Mouse (Mus musculus) MEL (cell line): ENCODE results near the gene Gtf2a1l. TPM values are rescaled to one million over a fixed set of nuclear protein-coding genes. Genes with fewer than 3 reads are reported as not detected.

Source experiments
- DNase-seq: peaks from one replicate; pipeline ENCODE4 v3.0.0; 2011; ENCODE audit warnings: low read depth, low spot score
- H3K27ac ChIP-seq: 2 replicates; pipeline ENCODE4 v1.5.1; 2012; ENCODE audit warnings: low read depth, mild to moderate bottlenecking, control low read depth, low read length, moderate library complexity; ENCODE audit not compliant: control insufficient read depth
- H3K27me3 ChIP-seq, 2 experiments: fragments of 150-350 bp in 1 of 2; sonication (generic) in 1 of 2; 2 replicates each; pipeline ENCODE4 v1.6.1; 2012; ENCODE audit warnings: low read length in 2 of 2, mild to moderate bottlenecking in 2 of 2, improper control_type of control experiment in 1 of 2, moderate library complexity in 1 of 2; ENCODE audit not compliant: insufficient read depth in 2 of 2, control insufficient read depth in 1 of 2
- H3K36me3 ChIP-seq, 2 experiments: 2 replicates each; pipeline ENCODE4 v1.6.1; 2012 to 2014; ENCODE audit warnings: low read length in 2 of 2, improper control_type of control experiment in 1 of 2, inconsistent platforms in 1 of 2, mild to moderate bottlenecking in 1 of 2; ENCODE audit not compliant: insufficient read depth in 2 of 2, control insufficient read depth in 1 of 2
- H3K4me1 ChIP-seq, 2 experiments: fragments of 150-350 bp in 1 of 2; sonication (generic) in 1 of 2; 2 replicates each; pipeline ENCODE4 v1.6.1; 2012; ENCODE audit warnings: low read length in 2 of 2, improper control_type of control experiment in 1 of 2, mild to moderate bottlenecking in 1 of 2; ENCODE audit not compliant: insufficient read depth in 2 of 2, control insufficient read depth in 1 of 2
- H3K4me3 ChIP-seq, 2 experiments: fragments of 150-350 bp in 1 of 2; sonication (generic) in 1 of 2; 2 replicates each; pipeline ENCODE4 v1.5.1; 2012; ENCODE audit warnings: low read depth in 2 of 2, low read length in 2 of 2, mild to moderate bottlenecking in 2 of 2, moderate library complexity in 2 of 2, control low read depth in 1 of 2, improper control_type of control experiment in 1 of 2; ENCODE audit not compliant: control insufficient read depth in 1 of 2, insufficient read depth in 1 of 2
- H3K79me2 ChIP-seq: 2 replicates; pipeline ENCODE4 v1.6.1; 2012; ENCODE audit warnings: mild to moderate bottlenecking, low read length, moderate library complexity; ENCODE audit not compliant: control insufficient read depth, poor library complexity, insufficient read depth
- H3K9ac ChIP-seq: 2 replicates; pipeline ENCODE4 v1.6.1; 2012; ENCODE audit warnings: low read depth, mild to moderate bottlenecking, control low read depth, low read length, moderate library complexity; ENCODE audit not compliant: control insufficient read depth, poor library complexity, severe bottlenecking
- H3K9me3 ChIP-seq: fragments of 150-350 bp; sonication (generic); replicated peaks from 2 replicates; pipeline ENCODE4 v1.6.1; 2012; ENCODE audit warnings: mild to moderate bottlenecking, low read length, improper control_type of control experiment, moderate library complexity; ENCODE audit not compliant: insufficient read depth
- ELF1 ChIP-seq: IDR thresholded peaks from 2 replicates; pipeline ENCODE4 v1.6.1; 2014; ENCODE audit warnings: low read depth, mild to moderate bottlenecking, inconsistent platforms, low read length, improper control_type of control experiment, moderate library complexity
- ETS1 ChIP-seq: IDR thresholded peaks from 2 replicates; pipeline ENCODE4 v1.6.1; 2012; ENCODE audit warnings: low read depth, mild to moderate bottlenecking, inconsistent platforms, low read length, improper control_type of control experiment, moderate library complexity
- GATA1 ChIP-seq: IDR thresholded peaks from 2 replicates; pipeline ENCODE4 v1.6.1; 2011; ENCODE audit warnings: low read depth, low read length, improper control_type of control experiment
- HCFC1 ChIP-seq: IDR thresholded peaks from 2 replicates; pipeline ENCODE4 v1.6.1; 2012; ENCODE audit warnings: low read depth, mild to moderate bottlenecking, inconsistent platforms, low read length, improper control_type of control experiment, moderate library complexity
- MAFK ChIP-seq: IDR thresholded peaks from 2 replicates; pipeline ENCODE4 v1.6.1; 2011; ENCODE audit warnings: low read depth, mild to moderate bottlenecking, low read length, improper control_type of control experiment, borderline replicate concordance
- MAZ ChIP-seq: IDR thresholded peaks from 2 replicates; pipeline ENCODE4 v1.6.1; 2012; ENCODE audit warnings: low read depth, mild to moderate bottlenecking, inconsistent platforms, low read length, improper control_type of control experiment
- MXI1 ChIP-seq: IDR thresholded peaks from 2 replicates; pipeline ENCODE4 v1.6.1; 2011; ENCODE audit warnings: mild to moderate bottlenecking, low read depth, low read length, improper control_type of control experiment
- MYB ChIP-seq: IDR thresholded peaks from 2 replicates; pipeline ENCODE4 v1.6.1; 2011; ENCODE audit warnings: mild to moderate bottlenecking, low read depth, low read length, improper control_type of control experiment
- NRF1 ChIP-seq: IDR thresholded peaks from 2 replicates; pipeline ENCODE4 v1.6.1; 2014; ENCODE audit warnings: low read depth, mild to moderate bottlenecking, inconsistent platforms, low read length, improper control_type of control experiment, moderate library complexity; ENCODE audit not compliant: poor library complexity, insufficient read depth, severe bottlenecking
- POLR2AphosphoS2 ChIP-seq: IDR thresholded peaks from 2 replicates; pipeline ENCODE4 v1.6.1; 2011; ENCODE audit warnings: low read length, improper control_type of control experiment
- POLR2AphosphoS5 ChIP-seq: IDR thresholded peaks from 2 replicates; pipeline ENCODE4 v1.6.1; 2012; ENCODE audit warnings: low read depth, borderline replicate concordance, mild to moderate bottlenecking, inconsistent platforms, low read length, moderate library complexity, mixed read lengths
- TAL1 ChIP-seq: IDR thresholded peaks from 2 replicates; pipeline ENCODE4 v1.6.1; 2012; ENCODE audit warnings: mild to moderate bottlenecking, inconsistent platforms, low read length, moderate library complexity, mixed read lengths
- TBP ChIP-seq: IDR thresholded peaks from 2 replicates; pipeline ENCODE4 v1.8.0; 2011; ENCODE audit warnings: low read depth, low read length, improper control_type of control experiment
- USF1 ChIP-seq: IDR thresholded peaks from 2 replicates; pipeline ENCODE4 v1.6.1; 2014; ENCODE audit warnings: low read depth, mild to moderate bottlenecking, inconsistent platforms, low read length, improper control_type of control experiment, moderate library complexity
- ZMIZ1 ChIP-seq: IDR thresholded peaks from 2 replicates; pipeline ENCODE4 v1.6.1; 2012; ENCODE audit warnings: low read depth, mild to moderate bottlenecking, inconsistent platforms, low read length, improper control_type of control experiment, moderate library complexity
- ZNF384 ChIP-seq: IDR thresholded peaks from 2 replicates; pipeline ENCODE4 v1.6.1; 2012; ENCODE audit warnings: low read depth, mild to moderate bottlenecking, inconsistent platforms, low read length, improper control_type of control experiment
- polyA plus RNA-seq, 2 experiments: library from polyadenylated mRNA; stranded (reverse) in 1 of 2; unstranded in 1 of 2; fragments of >175 nt in 1 of 2; fragments of >200 nt in 1 of 2; gene quantifications; 2 replicates each; pipeline versions ENCODE4 v1.2.1 to v1.2.4; 2012; ENCODE audit warnings: low replicate concordance in 2 of 2, low read depth in 1 of 2; ENCODE audit not compliant: insufficient read length in 2 of 2, insufficient read depth in 1 of 2, missing spikeins in 1 of 2
- total RNA-seq: library from RNA; depleted of rRNA; stranded (reverse); fragments of 300-350 nt; gene quantifications from 2 replicates; pipeline ENCODE4 v1.2.3, GENCODE M21; 2012

Gtf2a1l gene
- total and polyA plus RNA-seq, 3 experiments, result not detected

DNA sequence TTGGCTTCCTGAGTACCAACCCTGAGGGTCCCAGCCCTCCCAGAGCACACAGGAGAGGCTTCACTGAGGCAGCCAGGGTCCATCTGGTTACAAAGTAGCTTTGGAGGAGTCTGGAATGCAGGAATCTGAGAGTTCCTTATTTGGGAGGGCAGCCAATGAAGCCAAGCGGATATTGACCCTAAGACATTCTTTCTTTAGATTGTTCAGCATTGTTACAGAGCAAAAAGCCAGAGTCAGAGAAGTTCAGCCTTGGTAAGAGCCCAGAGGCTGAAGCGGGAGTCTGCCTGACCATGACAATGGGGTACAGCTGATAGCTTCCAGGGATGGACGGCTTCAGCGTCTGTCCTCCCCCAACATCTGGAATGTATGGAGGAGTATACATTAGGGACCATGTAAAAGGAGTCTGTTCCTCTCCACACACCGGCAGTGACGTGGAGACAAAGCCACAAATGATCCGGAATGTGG is 42.1 kb upstream of the Gtf2a1l start:
- Histone ChIP-seq H3K4me1 (no peaks in the 10 kb centered on the region), H3K4me3 (no peak overlapping the region), H3K27me3 (no peaks in the 10 kb centered on the region), H3K27ac (no peak overlapping the region), H3K79me2 (no peaks in the 10 kb centered on the region), H3K9ac (no peak overlapping the region), H3K9me3 (no peaks in the 10 kb centered on the region), H3K36me3 (no peaks in the 10 kb centered on the region)
- no peak for DNase-seq
- no peak for TF ChIP-seq ELF1
- no peak for TF ChIP-seq MXI1
- no peak for TF ChIP-seq NRF1
- TF ChIP-seq MAZ, result no peak
- no peak for TF ChIP-seq POLR2AphosphoS2
- TF ChIP-seq ETS1, result no peak
- no peak for TF ChIP-seq TAL1
- no peak for TF ChIP-seq ZNF384

- Histone ChIP-seq H3K4me1 (no peaks in the 10 kb centered on the region), H3K79me2 (no peaks in the 10 kb centered on the region), H3K4me3 (no peak overlapping the region), H3K27me3 (no peaks in the 10 kb centered on the region), H3K36me3 (no peaks in the 10 kb centered on the region), H3K9ac (no peak overlapping the region), H3K9me3 (no peaks in the 10 kb centered on the region), H3K27ac (no peak overlapping the region)
- TF ChIP-seq ZNF384 (no peak), MAFK (no peak), NRF1 (no peak), HCFC1 (no peak), USF1 (no peak), TBP (no peak), GATA1 (no peak), ZMIZ1 (no peak), POLR2AphosphoS5 (no peak), MYB (no peak)
- no peak for DNase-seq
Observed at GRCm38 (mm10) chr17:88627150-88627549, 41.3 kb upstream of the Gtf2a1l start.
